Mouse (Mus musculus) ES-Bruce4 (cell line): ENCODE measurements around the gene Pih1d1.

Experiments
- CTCF ChIP-seq: IDR thresholded peaks from one replicate; pipeline ENCODE4 v1.8.1; 2011; ENCODE audit warnings: low read depth, low read length
- POLR2A ChIP-seq: IDR thresholded peaks from one replicate; pipeline ENCODE4 v1.8.1; 2011; ENCODE audit warnings: low read length; ENCODE audit not compliant: insufficient read depth

DNA sequence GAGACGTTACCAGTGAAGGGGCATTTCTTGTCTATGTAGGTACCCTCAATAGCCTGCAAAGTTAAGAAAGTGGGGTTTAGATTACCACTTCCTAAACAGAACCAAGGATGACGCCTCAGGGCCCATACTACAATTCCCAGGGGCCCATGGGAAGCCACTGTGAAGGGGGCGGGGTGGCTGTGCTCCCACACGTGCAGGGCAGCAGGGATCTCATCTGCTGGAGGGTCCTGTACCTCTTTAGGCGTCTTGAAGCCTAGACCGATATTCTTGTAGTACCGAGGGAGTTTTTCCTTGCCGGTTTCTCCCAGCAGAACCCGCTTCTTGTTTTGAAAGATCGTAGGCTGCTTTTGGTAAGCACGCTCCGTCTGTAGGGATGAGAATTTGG is 30.9 kb upstream of the Pih1d1 start:
- TF ChIP-seq CTCF (no peak), POLR2A (no peak)
